Comparison of ENCODE assay signal across 10 mouse cellular contexts in the genomic region with DNA sequence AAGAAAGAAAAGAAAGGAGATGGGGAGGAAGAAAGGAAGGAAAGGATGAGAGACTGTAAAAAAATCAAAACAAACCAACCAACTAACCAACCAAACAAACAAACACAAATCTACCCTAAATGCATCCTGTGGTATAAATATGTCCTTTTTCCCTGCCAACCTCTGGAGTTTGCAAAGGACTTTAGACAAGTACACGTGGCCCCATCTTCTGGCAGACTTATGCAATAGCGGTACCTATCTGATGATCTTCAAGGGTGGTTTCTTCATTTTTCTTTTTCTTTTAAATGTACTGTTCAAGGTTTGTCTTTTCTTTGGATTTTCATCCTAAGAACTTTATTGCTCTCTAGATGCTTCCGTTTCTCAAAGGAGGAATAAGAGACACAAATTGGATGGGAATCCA.
A peak's percentile ranks its signal among the peaks of the same experiment; 100 is the strongest.
DNase-seq lines count a peak whose midpoint lies in the region; TF ChIP-seq lines count a peak whose summit lies in the region.
"Had no signal": no experiment of that assay in that cellular context is flagged by ENCODE, and none has a peak within 500 bp of the region (broad histone marks: within the 10 kb centered on the region; RNA-seq: fewer than 3 reads in every experiment).

No protein-coding gene starts in this region.

- intact Hi-C loops in left cerebral cortex, adult 2 months (cut with DNase I), result loop anchor here (2.0 kb wide), 1 partner anchor 1471 kb away; no protein-coding TSS in a partner anchor
- intact Hi-C loops in heart, postnatal 14 days (cut with DNase I), result no loop called here

- no peak overlapping the region for H3K4me3 ChIP-seq in left cerebral cortex, adult 2 months
- H3K4me3 ChIP-seq: heart, embryonic 13.5 days had no signal

- H3K27ac ChIP-seq in left cerebral cortex, adult 2 months, result peak overlapping the region; percentile 28; the same call in 1 of the 2 replicates
- H3K27ac ChIP-seq: heart, embryonic 13.5 days; macrophage had no signal

- peak; percentile 67 for TF ChIP-seq CTCF in left cerebral cortex, adult 2 months (IDR thresholded peaks at IDR 0.05)

- peak; percentile 37 for DNase-seq in cerebellum, adult 11 months
- DNase-seq in cerebellum, adult 8-10 months, result no peak
- DNase-seq in left cerebral cortex, adult 2 months (ENCODE audit: extremely low spot score in 1 of 2, low spot score in 2 of 2), result peak in 1 of 2 experiments; percentile 21
- no peak for DNase-seq in left cerebral cortex, adult 11 months (ENCODE audit: low spot score)
- DNase-seq in adrenal gland, postnatal 10 days, result peak; percentile 61
- DNase-seq in heart, postnatal 14 days, result peak; percentile 18 to 48
- peak; percentile 59 for DNase-seq in retina, postnatal 1 day
- DNase-seq in natural killer cell, adult 2 months (ENCODE audit: low spot score in 2 of 2), result no peak

Comparison
In these comparisons a context has a peak if more than half of its experiments do, and no peak if none do; other contexts are left out.
1. DNase-seq: peak in cerebellum, adult 11 months (single experiment), adrenal gland, postnatal 10 days (single experiment), heart, postnatal 14 days (2 of 2) and retina, postnatal 1 day (single experiment); none in cerebellum, adult 8-10 months (single experiment), left cerebral cortex, adult 11 months (single experiment) and natural killer cell, adult 2 months (0 of 2).